Mouse (Mus musculus): ENCODE results near the gene Arid1b.
"Not testable (repeated sequence)": the region's sequence is repeated elsewhere in the genome, so short reads cannot be mapped to it uniquely, and the experiment has no call there.

The Arid1b gene

GRCm38 (mm10) chr17:5088822-5089221 is 94.7 kb downstream of the Arid1b start:
- no peak for DNase-seq (ENCODE audit: low spot score)

- DNase-seq (ENCODE audit: low spot score), result no peak
These were observed 95.4 kb downstream of the Arid1b start for GRCm38 (mm10) chr17:5089541-5089940.

GRCm38 (mm10) chr17:5091490-5091889 is 97.4 kb downstream of the Arid1b start:
- DNase-seq (ENCODE audit: low spot score), result no peak

GRCm38 (mm10) chr17:5091934-5092333 is 97.8 kb downstream of the Arid1b start:
- no peak for DNase-seq (ENCODE audit: low spot score)

GRCm38 (mm10) chr17:5093343-5093742 is 99.2 kb downstream of the Arid1b start:
- DNase-seq (ENCODE audit: low spot score), result not testable (repeated sequence)

- DNase-seq (ENCODE audit: low spot score), result no peak
These were observed 100.5 kb downstream of the Arid1b start for GRCm38 (mm10) chr17:5094636-5095035.

GRCm38 (mm10) chr17:5095741-5096140 is 101.6 kb downstream of the Arid1b start:
- DNase-seq (ENCODE audit: low spot score), result no peak

GRCm38 (mm10) chr17:5097046-5097445 is 102.9 kb downstream of the Arid1b start:
- DNase-seq (ENCODE audit: low spot score), result no peak

- DNase-seq (ENCODE audit: low spot score), result no peak
These were observed 103.7 kb downstream of the Arid1b start for GRCm38 (mm10) chr17:5097545-5098475.

- no peak for DNase-seq (ENCODE audit: low spot score)
These were observed 104.6 kb downstream of the Arid1b start for GRCm38 (mm10) chr17:5098727-5099126.

- DNase-seq (ENCODE audit: low spot score), result no peak
These were observed 105.1 kb downstream of the Arid1b start for GRCm38 (mm10) chr17:5099238-5099637.

- no peak for DNase-seq (ENCODE audit: low spot score)
These were observed 107.0 kb downstream of the Arid1b start for GRCm38 (mm10) chr17:5101157-5101556.

- DNase-seq (ENCODE audit: low spot score), result no peak
These were observed 107.8 kb downstream of the Arid1b start for GRCm38 (mm10) chr17:5101887-5102286.

- no peak for DNase-seq (ENCODE audit: low spot score)
These were observed 111.6 kb downstream of the Arid1b start for GRCm38 (mm10) chr17:5105746-5106145.

- no peak for DNase-seq (ENCODE audit: low spot score)
These were observed 112.4 kb downstream of the Arid1b start for GRCm38 (mm10) chr17:5106263-5107195.

GRCm38 (mm10) chr17:5107501-5107900 is 113.4 kb downstream of the Arid1b start:
- DNase-seq (ENCODE audit: low spot score), result no peak

GRCm38 (mm10) chr17:5108022-5108421 is 113.9 kb downstream of the Arid1b start:
- no peak for DNase-seq (ENCODE audit: low spot score)

GRCm38 (mm10) chr17:5108546-5109142 is 114.5 kb downstream of the Arid1b start:
- no peak for DNase-seq (ENCODE audit: low spot score)

- DNase-seq (ENCODE audit: low spot score), result no peak
These were observed 115.2 kb downstream of the Arid1b start for GRCm38 (mm10) chr17:5109343-5109742.

GRCm38 (mm10) chr17:5110159-5110558 is 116.0 kb downstream of the Arid1b start:
- DNase-seq (ENCODE audit: low spot score), result no peak

- DNase-seq (ENCODE audit: low spot score), result not testable (repeated sequence)
These were observed 116.8 kb downstream of the Arid1b start for GRCm38 (mm10) chr17:5110981-5111380.

- no peak for DNase-seq (ENCODE audit: low spot score)
These were observed 118.0 kb downstream of the Arid1b start for GRCm38 (mm10) chr17:5112116-5112515.

Data from ovary, postnatal 36 days (tissue).